Mouse (Mus musculus): Measurements from ENCODE around the gene Llgl1.

DNA sequence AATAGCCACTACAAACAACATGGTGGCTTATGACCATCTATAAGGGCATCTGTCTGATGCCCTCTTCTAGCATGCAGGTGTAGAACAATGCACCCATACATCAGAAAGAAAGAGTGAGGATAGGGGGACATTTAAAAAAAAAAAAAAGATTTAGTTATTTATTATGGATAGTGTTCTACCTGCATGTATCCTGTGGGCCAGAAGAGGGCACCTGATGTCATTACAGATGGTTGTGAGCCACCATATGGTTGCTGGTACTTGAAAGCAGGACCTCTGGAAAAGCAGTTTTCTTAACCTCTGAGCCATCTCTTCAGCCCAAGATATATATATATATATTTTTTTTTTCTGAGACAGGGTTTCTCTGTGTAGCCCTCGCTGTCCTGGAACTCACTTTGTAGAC lies 3.4 kb upstream of the Llgl1 start:
- TF ChIP-seq CTCF (IDR thresholded peaks at IDR 0.05; ENCODE audit: low read depth, low read length) (no peak), POLR2A (IDR thresholded peaks at IDR 0.05; ENCODE audit: borderline replicate concordance, low read depth, low read length) (no peak)
